Mouse (Mus musculus): ENCODE results near the gene Ddx50. TPM values are rescaled to one million over a fixed set of nuclear protein-coding genes. Genes with fewer than 3 reads are reported as not detected.

The Ddx50 gene
- polyA plus RNA-seq, 1 experiment from 2014 or later: 35.4 TPM

DNA sequence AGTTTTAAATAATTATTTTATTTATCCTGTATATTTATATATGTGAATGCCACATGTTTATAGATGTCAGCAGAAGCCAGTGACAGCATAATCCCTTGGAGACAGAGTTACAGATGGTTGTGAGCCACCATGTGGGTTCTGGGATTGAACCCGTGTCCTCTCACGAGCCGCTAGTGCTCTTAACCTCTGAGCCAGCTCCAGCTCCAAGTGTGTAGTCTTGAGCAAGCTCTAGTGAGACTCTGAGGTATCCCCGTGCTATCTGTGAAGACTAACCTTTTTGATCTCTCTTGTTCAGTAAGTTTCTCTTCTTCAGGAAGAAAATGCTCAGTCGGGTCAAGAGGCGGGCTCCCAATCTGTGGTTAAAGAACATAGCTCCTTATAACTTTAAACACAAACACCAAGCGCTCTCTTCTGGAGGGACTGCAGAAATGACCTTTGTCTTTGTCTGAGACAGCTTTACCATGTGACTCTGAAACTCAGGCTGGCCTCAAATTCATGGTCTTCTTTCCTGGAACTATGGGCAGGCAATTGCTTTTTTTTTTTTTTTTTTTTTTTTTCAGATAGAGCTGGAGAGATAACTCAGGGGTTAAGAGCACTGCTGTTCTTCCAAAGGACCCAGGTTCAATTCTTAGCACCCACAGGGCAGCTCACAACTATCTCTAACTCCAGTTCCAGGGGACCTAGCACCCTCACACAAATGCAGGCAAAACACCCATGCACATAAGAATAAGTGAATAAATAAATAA, 80.7 kb downstream of the Ddx50 start:
- no peaks in the 10 kb centered on the region for H3K9me3 ChIP-seq (replicated peaks; ENCODE audit: control insufficient read depth, low read length)
- no peak overlapping the region for H3K27ac ChIP-seq (ENCODE audit: low read length)
- no peak for ATAC-seq (ENCODE audit: low read depth)
- H3K27me3 ChIP-seq (ENCODE audit: control insufficient read depth, insufficient read depth, low read depth, low read length): no peaks in the 10 kb centered on the region
- H3K4me1 ChIP-seq (ENCODE audit: control insufficient read depth, low read depth, low read length): no peaks in the 10 kb centered on the region
- H3K9ac ChIP-seq (ENCODE audit: low read depth, low read length): no peak overlapping the region
- peaks cover 25% of the 10 kb centered on the region for H3K36me3 ChIP-seq (ENCODE audit: control insufficient read depth, insufficient read depth)
- 68% methylated on average over 7 of the region's 7 CpGs for whole genome bisulfite sequencing (ENCODE audit: insufficient replicate concordance)
- no peak overlapping the region for H3K4me3 ChIP-seq (ENCODE audit: low read depth, low read length)
- H3K4me2 ChIP-seq (ENCODE audit: low read depth, low read length): no peak overlapping the region

DNA sequence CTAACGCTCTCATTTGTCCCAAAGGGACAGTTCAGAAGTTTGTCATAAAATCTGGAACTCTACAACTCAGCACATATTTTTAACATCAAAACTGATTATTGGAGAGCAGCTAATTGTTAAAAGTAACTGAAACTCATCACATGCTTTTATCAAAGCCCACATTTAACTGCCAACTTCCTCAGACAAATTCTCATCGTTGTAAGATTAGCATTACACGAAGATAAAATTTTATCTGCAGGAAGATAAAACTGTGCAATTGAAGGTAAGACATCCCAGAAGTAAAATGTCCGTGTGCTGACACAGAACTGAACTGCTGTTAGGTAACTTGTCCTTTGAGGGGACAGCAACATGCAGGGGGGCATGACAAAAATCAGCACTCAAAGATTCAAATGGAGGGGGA, 82.2 kb downstream of the Ddx50 start:
- peaks cover 24% of the 10 kb centered on the region for H3K36me3 ChIP-seq (ENCODE audit: control insufficient read depth, insufficient read depth)
- H3K4me3 ChIP-seq (ENCODE audit: low read depth, low read length): no peak overlapping the region
- H3K27ac ChIP-seq (ENCODE audit: low read length): no peak overlapping the region
- no peaks in the 10 kb centered on the region for H3K27me3 ChIP-seq (ENCODE audit: control insufficient read depth, insufficient read depth, low read depth, low read length)
- H3K9me3 ChIP-seq (replicated peaks; ENCODE audit: control insufficient read depth, low read length): no peaks in the 10 kb centered on the region
- 33% methylated on average over 4 of the region's 4 CpGs for WGBS (ENCODE audit: insufficient replicate concordance)
- H3K4me1 ChIP-seq (ENCODE audit: control insufficient read depth, low read depth, low read length): no peaks in the 10 kb centered on the region
- H3K4me2 ChIP-seq (ENCODE audit: low read depth, low read length): no peak overlapping the region
- no peak for ATAC-seq (ENCODE audit: low read depth)
- H3K9ac ChIP-seq (ENCODE audit: low read depth, low read length): no peak overlapping the region

Small RNA genes lying within 50 kb of the gene (microRNA-seq; reads per million reads assigned to microRNA genes)
- not detected for gene Mir7215

Other genes starting within 250 kb of the Ddx50 start
- 10.3 and 14.0 TPM in 2 replicates for gene Hkdc1, start 228.7 kb downstream of the Ddx50 start, polyA plus RNA-seq (2015; fragmentation: Nextera tagmentation; extraction: Ambion mirVana)
- gene 4930507D05Rik, start 201.7 kb downstream of the Ddx50 start, polyA plus RNA-seq (2015; fragmentation: Nextera tagmentation; extraction: Ambion mirVana): 0.08 and 0.09 TPM in 2 replicates
- 11.4 and 11.6 TPM in 2 replicates for gene Supv3l1, start 201.5 kb downstream of the Ddx50 start, polyA plus RNA-seq (2015; fragmentation: Nextera tagmentation; extraction: Ambion mirVana)
- 38.0 and 44.0 TPM in 2 replicates for gene Vps26a, start 164.4 kb downstream of the Ddx50 start, polyA plus RNA-seq (2015; fragmentation: Nextera tagmentation; extraction: Ambion mirVana)
- gene Srgn, start 123.8 kb downstream of the Ddx50 start, polyA plus RNA-seq (2015; fragmentation: Nextera tagmentation; extraction: Ambion mirVana): 62.1 and 65.8 TPM in 2 replicates
- gene Kif1bp, start 72.8 kb downstream of the Ddx50 start, polyA plus RNA-seq (2015; fragmentation: Nextera tagmentation; extraction: Ambion mirVana): 8.6 and 9.9 TPM in 2 replicates
- gene Ddx21, start 48.9 kb downstream of the Ddx50 start, polyA plus RNA-seq (2015; fragmentation: Nextera tagmentation; extraction: Ambion mirVana): 9.6 and 10.3 TPM in 2 replicates
- gene Stox1, start 74.9 kb upstream of the Ddx50 start, polyA plus RNA-seq (2015; fragmentation: Nextera tagmentation; extraction: Ambion mirVana): 0.11 and 0.19 TPM in 2 replicates
- gene Ccar1, start 141.1 kb upstream of the Ddx50 start, polyA plus RNA-seq (2015; fragmentation: Nextera tagmentation; extraction: Ambion mirVana): 45.0 and 47.3 TPM in 2 replicates

Data from liver, embryonic 16.5 days (tissue).